Mouse (Mus musculus) adrenal gland, postnatal 10 days (tissue): ENCODE data around the gene Mob3a. TPM values are rescaled to one million over a fixed set of nuclear protein-coding genes. Genes with fewer than 3 reads are reported as not detected.
A peak's percentile ranks its signal among the peaks of the same experiment; 100 is the strongest.
"Not testable (repeated sequence)": the region's sequence is repeated elsewhere in the genome, so short reads cannot be mapped to it uniquely, and the experiment has no call there.

Source experiments
- DNase-seq: peaks from one replicate; pipeline ENCODE4 v3.0.0; 2021; ENCODE audit warnings: mixed read lengths
- total RNA-seq, 2 experiments: library from RNA; stranded (reverse); gene quantifications; 2 replicates each; pipeline ENCODE4 v1.2.3; 2021

Gene Mob3a
- total RNA-seq, 2 experiments from 2014 or later, result 17.7 to 20.1 TPM

- DNase-seq, result no peak
These were observed 38.1 kb downstream of the Mob3a start for GRCm38 (mm10) chr10:80663485-80664196.

GRCm38 (mm10) chr10:80661149-80661548 is 40.6 kb downstream of the Mob3a start:
- peak; percentile 64 for DNase-seq

DNA sequence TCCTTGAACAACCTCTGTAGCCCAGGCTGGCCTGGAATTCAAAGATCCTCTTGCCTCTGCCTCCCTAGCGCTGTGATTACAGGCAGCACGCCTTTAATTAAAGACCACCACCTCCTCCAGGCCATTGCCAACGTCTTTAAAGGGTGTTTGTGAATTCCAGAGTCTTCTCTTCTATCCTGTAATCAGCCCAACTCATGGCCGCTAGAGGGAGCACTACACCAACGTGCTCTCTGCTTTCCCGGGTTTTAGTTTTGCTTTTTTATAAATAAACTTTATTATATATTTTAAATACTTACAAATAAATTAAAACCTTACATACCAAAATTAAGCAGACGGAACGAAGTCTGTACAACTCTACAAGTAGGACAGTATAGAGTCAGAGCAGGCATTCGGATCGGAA is 42.6 kb downstream of the Mob3a start:
- DNase-seq, result peak; percentile 87

- no peak for DNase-seq
These were observed 43.0 kb downstream of the Mob3a start for GRCm38 (mm10) chr10:80658841-80659202.

DNA sequence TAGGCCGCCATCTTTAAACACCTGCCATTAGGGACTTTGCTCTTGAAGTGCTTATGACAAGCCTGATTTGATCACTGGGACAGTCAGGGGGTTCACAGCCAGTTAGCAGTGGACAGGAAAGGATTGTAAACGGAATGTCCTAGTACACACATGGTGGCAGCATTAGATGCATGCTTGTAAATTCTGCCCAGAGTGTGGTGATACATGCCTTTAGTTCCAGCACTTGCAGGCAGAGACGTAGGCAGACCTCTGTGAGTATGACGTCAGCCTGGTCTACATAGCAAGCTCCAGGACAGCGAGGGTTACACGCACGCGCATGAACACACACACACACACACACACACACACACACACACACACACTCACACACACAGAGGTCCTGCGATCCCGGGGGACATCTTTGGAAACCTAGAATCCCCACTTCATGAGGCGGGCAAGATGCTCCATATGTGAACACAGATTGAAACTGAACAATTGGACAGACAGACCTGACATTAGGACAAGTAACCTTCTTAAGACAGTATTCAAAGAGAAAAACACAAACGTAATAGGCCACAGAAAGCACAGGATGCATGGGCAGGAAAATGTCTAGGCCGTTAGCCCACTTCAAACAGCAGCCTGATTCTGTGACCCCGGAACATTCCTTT is 43.5 kb downstream of the Mob3a start:
- DNase-seq, result no peak

- no peak for DNase-seq
These were observed 44.7 kb downstream of the Mob3a start, which contains the start of gene Btbd2 for GRCm38 (mm10) chr10:80656863-80657623. Gene Btbd2 (minus strand): TSS chr10:80657071.

DNA sequence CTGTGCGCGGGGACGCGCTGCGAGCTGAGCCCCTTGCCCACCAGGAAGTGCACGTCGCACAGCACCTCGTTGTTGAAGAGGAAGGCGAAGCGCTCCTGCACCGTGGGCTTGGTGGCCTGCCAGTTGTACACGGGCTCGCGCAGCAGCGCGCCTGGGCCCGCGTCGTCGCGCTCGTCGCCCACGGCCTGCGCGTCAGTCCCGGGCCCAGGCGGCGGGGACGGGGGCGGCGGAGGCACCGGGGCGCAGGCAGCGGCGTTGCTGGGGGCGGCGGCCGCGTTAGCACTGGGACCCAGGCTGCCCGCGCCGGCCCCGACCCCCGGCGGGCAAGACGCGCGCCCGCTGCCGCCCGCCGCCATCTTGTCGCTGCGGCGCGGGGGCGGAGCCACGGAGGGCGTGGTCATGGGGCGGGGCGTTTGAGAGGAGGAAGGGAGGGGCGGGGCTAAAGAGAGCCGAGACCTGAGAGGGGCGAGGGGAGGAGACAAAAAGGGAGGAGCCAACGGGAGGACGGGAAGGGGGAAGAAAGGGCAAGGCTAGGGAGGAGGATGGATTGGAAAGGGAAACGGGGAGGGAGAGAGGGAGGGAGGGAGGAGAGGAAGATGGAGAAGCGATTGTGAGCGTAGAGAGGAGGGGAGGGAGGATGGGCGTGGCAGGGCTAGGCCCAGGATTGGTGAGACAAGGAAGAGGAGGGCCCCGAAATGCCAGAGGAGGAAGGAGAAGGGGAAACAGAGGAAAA is 45.5 kb downstream of the Mob3a start:
- DNase-seq, result peak; percentile 99

DNA sequence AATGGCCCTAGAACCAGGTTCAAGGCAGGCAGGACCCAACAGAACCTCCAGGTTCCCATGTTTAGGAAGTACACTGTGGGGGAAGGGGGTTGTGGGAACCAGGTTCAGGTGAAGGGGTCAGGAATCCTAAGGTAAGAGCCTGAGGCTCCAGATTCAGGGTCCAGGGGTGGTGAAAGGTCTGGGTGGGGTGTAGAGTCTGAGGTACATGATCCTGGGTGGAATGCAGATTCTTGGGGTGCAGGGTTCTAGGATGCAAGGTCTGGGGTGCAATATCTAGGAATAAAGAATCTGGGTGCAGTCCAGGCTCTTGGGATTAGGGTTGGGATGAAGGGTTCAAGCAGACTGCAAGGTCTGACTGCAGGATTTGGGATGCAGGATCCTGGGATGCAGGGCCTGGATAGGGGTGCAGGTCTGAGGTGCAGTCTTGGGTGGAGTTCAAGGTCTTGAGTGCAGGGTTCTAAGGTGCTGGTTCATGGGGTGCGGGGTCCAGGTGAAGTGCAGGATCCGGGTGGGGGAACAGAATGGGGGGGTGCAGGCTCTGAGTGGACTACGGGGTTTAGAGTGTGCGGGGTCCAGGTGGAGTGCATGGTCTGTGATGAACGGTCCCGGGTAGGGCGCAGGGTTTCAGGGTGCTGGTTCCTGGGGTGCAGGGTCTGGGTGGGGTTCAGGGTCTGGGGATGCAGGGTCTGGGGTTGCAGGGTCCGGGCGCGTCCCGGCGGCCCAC is 46.2 kb downstream of the Mob3a start:
- DNase-seq, result no peak

GRCm38 (mm10) chr10:80654866-80655265 is 46.9 kb downstream of the Mob3a start:
- DNase-seq, result no peak

- DNase-seq, result no peak
These were observed 48.5 kb downstream of the Mob3a start for GRCm38 (mm10) chr10:80653156-80653720.

DNA sequence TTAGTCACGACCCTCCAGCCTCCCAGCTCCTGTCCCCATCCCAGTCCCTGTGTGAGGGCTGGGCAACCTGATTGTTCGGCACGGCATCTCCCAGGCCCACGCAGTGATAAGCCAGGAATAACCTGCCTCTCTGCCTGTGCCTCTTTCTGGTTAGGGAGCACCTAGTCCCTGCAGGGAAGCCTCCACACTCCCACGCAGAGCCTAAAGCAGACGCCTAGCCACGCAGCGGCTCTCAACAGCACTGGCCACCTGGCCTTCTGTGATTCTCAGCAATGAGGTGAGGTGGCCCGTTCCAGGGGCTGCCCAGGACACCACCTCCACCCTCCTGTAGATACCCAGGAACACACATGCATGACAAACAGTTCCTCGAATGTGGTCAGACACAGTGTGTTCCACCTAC is 51.4 kb downstream of the Mob3a start:
- DNase-seq, result no peak

DNA sequence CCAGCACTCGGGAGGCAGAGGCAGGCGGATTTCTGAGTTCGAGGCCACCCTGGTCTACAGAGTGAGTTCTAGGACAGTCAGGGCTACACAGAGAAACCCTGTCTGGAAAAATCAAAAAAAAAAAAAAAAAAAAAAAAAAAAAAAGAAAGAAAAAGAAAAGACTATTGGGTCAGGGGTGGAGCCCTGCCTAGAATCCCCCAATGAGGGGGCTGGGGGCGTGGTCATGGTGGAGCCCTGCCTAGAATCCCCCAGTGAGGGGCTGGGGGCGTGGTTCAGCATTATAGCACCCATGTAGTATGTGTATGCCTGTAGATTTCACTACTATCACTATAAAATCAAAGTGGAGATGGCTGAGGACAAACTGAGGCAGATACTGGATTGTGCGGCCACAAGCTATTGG is 51.9 kb downstream of the Mob3a start:
- not testable (repeated sequence) for DNase-seq

DNA sequence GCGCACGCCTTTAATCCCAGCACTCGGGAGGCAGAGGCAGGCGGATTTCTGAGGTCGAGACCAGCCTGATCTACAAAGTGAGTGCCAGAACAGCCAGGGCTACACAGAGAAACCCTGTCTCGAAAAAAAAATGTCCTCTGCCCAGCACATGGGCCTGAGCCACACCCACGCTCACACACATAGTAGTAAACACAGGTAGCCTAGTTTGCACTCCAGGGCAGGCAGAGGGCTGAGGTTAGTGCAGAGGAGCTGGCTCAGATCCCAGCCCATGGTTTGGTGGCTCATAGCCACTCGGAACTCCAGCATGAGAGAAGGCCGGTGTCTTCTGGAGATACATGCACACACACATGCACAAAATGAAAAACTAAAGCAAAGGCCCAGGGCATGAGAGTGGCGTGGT is 54.8 kb downstream of the Mob3a start:
- DNase-seq, result no peak

- no peak for DNase-seq
These were observed 66.4 kb downstream of the Mob3a start for GRCm38 (mm10) chr10:80635345-80635744.

Other genes with a start within 250 kb of the Mob3a start
- not detected for gene Onecut3, start 207.1 kb downstream of the Mob3a start, total RNA-seq
- gene Atp8b3, start 162.9 kb downstream of the Mob3a start, total RNA-seq, result under 1 TPM; 0.27 to 0.36 TPM
- 10 to 100 TPM; 31.9 to 44.5 TPM for gene Rexo1, start 140.4 kb downstream of the Mob3a start, total RNA-seq
- gene Klf16, start 124.7 kb downstream of the Mob3a start, total RNA-seq, result 10 to 100 TPM; 12.4 to 14.1 TPM
- gene Abhd17a, start 111.6 kb downstream of the Mob3a start, total RNA-seq, result 100 to 1,000 TPM; 108 to 113 TPM
- 10 to 100 TPM; 41.8 to 42.3 TPM for gene Scamp4, start 99.1 kb downstream of the Mob3a start, total RNA-seq
- 1 to 10 TPM; 3.9 to 5.1 TPM for gene Adat3, start 99.1 kb downstream of the Mob3a start, total RNA-seq
- gene Gm49322, start 96.0 kb downstream of the Mob3a start, total RNA-seq, result 1 to 10 TPM; 1.6 to 2.7 TPM
- gene Csnk1g2, start 79.1 kb downstream of the Mob3a start, total RNA-seq, result 100 to 1,000 TPM; 121 to 131 TPM
- 10 to 100 TPM; 50.4 to 65.3 TPM for gene Btbd2, start 44.9 kb downstream of the Mob3a start, total RNA-seq
- 100 to 1,000 TPM; 249 to 298 TPM for gene Mknk2, start 23.9 kb downstream of the Mob3a start, total RNA-seq
- 10 to 100 TPM in 1 of 2 experiments, 1 to 10 TPM in 1; 6.9 to 13.1 TPM for gene Izumo4, start 207 bp upstream of the Mob3a start, total RNA-seq
- 10 to 100 TPM; 64.7 to 82.6 TPM for gene Ap3d1, start 40.3 kb upstream of the Mob3a start, total RNA-seq
- gene Dot1l, start 53.2 kb upstream of the Mob3a start, total RNA-seq, result 10 to 100 TPM; 64.5 to 80.9 TPM
- gene Sf3a2, start 96.2 kb upstream of the Mob3a start, total RNA-seq, result 10 to 100 TPM; 45.2 to 50.5 TPM
- 10 to 100 TPM; 50.0 to 63.2 TPM for gene Plekhj1, start 96.6 kb upstream of the Mob3a start, total RNA-seq
- under 1 TPM; 0.57 to 0.79 TPM for gene Amh, start 103.3 kb upstream of the Mob3a start, total RNA-seq
- 10 to 100 TPM in 1 of 2 experiments, 1 to 10 TPM in 1; 9.8 to 24.0 TPM for gene Jsrp1, start 111.5 kb upstream of the Mob3a start, total RNA-seq
- 100 to 1,000 TPM; 700 to 820 TPM for gene Oaz1, start 124.7 kb upstream of the Mob3a start, total RNA-seq
- 1 to 10 TPM in 1 of 2 experiments, under 1 TPM in 1; 0.99 to 1.5 TPM for gene Lingo3, start 142.1 kb upstream of the Mob3a start, total RNA-seq
- 10 to 100 TPM; 35.3 to 37.8 TPM for gene Lsm7, start 153.2 kb upstream of the Mob3a start, total RNA-seq
- 10 to 100 TPM; 25.3 to 39.8 TPM for gene Sppl2b, start 153.3 kb upstream of the Mob3a start, total RNA-seq
- under 1 TPM; 0.09 to 0.12 TPM for gene Tmprss9, start 169.9 kb upstream of the Mob3a start, total RNA-seq
- 100 to 1,000 TPM; 271 to 285 TPM for gene Timm13, start 199.0 kb upstream of the Mob3a start, total RNA-seq
- gene Lmnb2, start 216.3 kb upstream of the Mob3a start, total RNA-seq, result 10 to 100 TPM; 14.5 to 16.5 TPM
- 10 to 100 TPM; 11.7 to 44.5 TPM for gene Gadd45b, start 228.1 kb upstream of the Mob3a start, total RNA-seq